Mouse (Mus musculus) retina, adult 2 months (tissue): ENCODE results near the gene Glt6d1.
A peak's percentile ranks its signal among the peaks of the same experiment; 100 is the strongest.
"Not testable (repeated sequence)": the region's sequence is repeated elsewhere in the genome, so short reads cannot be mapped to it uniquely, and the experiment has no call there.

Experiments
- DNase-seq: peaks from one replicate; pipeline ENCODE4 v3.0.0-alpha.2; 2012; ENCODE audit warnings: low read depth, low spot score

The Glt6d1 gene

DNA sequence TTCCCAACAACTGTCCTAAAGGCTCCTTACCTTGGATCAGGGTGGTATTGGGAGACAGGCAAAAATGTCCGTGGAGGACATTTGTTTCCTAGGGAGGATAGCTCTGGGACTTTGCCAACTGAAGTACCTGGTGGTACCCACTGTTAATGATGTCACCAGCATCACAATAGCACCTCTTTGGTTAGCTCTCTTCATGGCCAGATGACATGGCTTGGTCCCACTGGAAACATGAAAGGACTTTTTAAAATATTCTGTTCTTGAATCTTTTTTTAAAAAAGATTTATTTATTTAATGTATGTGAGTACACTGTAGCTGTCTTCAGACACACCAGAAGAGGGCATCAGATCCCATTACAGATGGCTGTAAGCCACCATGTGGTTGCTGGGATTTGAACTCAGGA is at the start of gene Glt6d1:
TSS of gene Glt6d1 (minus strand) at position 101 of the 400 bp plus-strand sequence.
- not testable (repeated sequence) for DNase-seq

- no peak for DNase-seq
Observed at GRCm38 (mm10) chr2:25865412-25865811, 49.8 kb upstream of the Glt6d1 start.

- no peak for DNase-seq
Observed at GRCm38 (mm10) chr2:25864230-25864629, 48.6 kb upstream of the Glt6d1 start.

DNA sequence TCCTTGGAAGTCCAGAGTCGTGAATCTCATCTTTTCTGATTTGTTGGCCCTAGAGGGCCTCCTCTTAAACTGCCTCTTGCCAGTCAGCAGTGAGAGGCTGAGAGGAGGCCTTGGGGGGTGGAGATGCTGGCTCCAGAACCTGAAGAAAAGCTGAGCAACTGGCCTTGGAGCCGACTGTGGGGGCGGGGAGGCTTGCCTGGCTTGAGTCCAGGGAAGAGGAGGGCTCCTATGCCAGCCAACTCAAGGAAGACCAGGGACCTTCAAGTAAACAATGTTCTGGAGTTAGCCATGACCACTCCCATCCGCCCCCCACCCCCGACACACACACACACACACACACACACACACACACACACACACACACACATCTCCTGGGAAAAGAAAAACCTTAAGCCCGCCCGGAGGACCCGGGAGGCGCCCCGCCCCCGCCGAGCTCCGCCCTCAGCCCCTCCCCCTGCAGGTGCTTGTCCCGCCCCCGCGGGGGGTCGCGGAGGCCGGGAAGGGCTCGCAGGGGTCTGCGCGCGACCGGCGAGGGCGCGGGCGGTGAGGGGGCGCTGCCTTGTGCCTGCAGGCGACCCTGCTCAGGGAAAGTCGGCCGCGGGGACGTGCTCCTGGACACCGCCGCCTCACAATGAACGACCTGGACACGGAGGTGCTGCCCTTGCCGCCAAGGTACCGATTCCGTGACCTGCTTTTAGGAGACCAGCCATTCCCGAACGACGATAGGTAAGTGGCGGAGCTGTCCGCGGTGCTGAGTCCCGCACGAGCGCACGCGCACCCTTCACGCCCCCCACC is 47.9 kb upstream of the Glt6d1 start, which contains the start of gene Kcnt1:
TSS of gene Kcnt1 (plus strand) at position 398 of the 795 bp plus-strand sequence.
- no peak for DNase-seq

DNA sequence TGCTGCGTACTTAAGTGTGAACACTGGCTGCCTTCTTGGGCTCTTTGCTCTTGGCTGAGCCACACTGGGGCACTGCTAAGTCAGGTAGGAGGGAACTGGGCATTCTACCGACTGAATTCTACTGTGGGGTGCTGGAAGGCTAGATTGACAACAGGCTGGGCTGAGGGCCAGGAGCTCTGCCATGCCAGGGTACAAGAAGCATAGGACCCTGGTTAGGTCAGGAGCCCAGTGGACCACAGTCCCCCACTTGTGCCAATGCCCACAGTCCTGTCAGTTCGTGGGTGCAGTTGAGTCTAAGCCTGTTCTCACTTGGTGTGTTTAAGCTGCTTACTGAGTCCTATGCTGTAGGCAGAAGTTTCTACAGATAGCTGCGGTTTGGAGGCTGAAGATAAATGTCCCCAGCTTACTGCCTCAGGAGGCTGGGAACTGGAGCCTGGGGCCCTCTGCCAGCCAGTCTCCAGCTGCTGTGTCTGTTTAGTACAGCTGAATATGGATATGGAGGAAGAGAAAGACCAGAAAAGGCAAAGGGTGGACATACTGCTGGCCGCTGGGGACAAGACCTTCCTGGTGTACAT is 47.1 kb upstream of the Glt6d1 start:
- DNase-seq: no peak

DNA sequence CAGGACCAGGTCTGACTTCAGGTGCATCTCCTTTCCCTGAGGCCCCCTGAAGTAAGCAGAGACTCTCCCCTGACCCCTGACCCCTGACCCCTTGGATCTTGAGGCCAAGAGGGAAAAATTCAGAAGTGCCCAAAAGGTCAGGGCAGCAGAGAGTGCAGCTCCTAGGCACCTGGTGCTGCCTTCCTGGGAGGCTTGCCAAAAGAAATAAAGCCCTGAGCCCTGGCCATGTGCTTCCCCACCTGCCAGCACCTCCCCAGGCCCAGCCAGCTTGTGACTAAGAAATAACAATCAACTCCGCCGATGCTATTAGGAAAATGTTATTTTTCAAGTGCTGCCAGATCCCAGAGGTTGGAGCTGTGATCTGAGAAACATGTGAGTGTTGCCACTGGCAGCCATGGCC is 46.4 kb upstream of the Glt6d1 start:
- no peak for DNase-seq

- no peak for DNase-seq
Observed at GRCm38 (mm10) chr2:25859891-25860290, 44.2 kb upstream of the Glt6d1 start.

GRCm38 (mm10) chr2:25853998-25854397 is 38.4 kb upstream of the Glt6d1 start:
- DNase-seq: no peak

DNA sequence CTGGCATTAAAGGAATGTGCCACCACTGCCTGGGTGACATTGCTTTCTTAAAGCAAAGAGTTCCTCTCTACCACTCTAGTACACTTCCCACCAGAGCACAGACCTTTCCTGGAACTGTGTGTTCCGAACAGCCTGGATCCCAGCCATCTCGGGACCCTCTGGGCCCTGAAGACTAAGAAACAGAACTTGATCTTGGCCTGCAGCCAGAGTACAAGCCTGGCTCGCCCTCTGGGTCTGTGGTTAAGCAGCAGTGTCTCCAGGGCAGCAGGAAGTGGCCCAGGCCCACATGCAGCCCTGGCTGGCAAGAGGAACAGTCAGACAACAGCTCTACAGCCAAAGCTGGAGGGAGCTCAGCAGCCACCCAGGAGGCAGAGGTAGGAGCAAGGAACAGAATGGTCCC is 37.0 kb upstream of the Glt6d1 start:
- no peak for DNase-seq

- peak; percentile 36 for DNase-seq
Observed at GRCm38 (mm10) chr2:25850330-25850729, 34.7 kb upstream of the Glt6d1 start.

DNA sequence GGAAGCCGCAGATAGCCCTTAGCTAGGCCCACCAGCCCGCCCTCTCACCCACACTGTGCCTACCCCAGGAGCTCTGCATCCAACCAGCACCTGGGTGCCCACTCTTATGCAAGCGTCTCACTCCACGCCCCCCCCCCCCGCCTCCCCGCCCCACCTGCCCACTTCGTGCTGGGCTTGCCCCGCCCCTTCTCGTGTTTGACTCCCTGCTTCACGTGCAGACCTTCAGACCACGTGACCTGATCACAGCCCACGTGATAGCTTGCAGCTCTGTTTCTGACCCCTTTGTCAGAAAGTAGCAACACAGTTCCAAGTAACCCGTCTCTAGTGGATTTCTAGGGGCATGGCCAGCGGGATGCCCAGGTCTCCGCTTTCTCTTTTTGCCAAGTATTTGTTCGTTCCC is 31.6 kb upstream of the Glt6d1 start, which contains the start of gene Sohlh1:
TSS of gene Sohlh1 (minus strand) at position 23 of the 400 bp plus-strand sequence.
- no peak for DNase-seq

- DNase-seq: no peak
Observed at GRCm38 (mm10) chr2:25846516-25846915, 30.9 kb upstream of the Glt6d1 start.

DNA sequence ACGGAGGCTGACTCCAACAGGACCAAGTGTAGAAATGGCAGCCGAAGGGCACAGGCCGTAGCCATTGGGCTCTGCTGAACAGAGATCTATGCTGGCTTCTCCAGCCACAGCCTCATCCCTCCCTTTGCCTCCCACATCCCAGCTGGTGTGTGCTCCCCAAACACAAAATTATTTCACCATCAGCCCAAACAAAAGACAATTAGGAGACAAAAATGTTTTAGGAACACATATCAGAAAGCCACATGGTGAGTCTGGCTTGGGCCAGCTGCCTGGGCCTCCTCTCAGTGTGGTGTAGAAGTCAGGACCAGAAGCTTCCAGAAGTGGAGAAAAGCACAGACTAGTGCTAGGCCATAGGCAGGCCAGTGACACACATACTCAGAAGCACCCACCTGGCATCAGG is 28.4 kb upstream of the Glt6d1 start:
- DNase-seq: no peak

DNA sequence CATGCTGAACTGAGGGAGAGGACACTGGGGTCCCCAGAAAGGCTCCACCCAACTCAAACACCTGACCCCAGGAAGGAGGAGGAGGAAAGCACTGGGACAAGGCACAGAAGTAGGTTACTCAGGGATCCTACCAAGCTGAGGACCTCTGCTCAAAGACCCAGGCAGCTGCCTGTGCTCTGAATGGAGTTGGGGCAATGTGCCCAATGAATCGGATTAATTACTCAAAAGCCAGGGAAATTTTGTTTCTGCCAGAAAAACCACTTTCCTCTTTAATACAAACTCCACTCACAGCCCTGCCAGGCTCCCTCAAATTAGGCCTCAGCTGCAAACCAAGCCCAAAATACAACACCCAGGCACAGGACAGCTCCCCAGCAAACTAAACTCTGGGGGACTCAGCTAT is 27.1 kb upstream of the Glt6d1 start:
- DNase-seq: no peak

DNA sequence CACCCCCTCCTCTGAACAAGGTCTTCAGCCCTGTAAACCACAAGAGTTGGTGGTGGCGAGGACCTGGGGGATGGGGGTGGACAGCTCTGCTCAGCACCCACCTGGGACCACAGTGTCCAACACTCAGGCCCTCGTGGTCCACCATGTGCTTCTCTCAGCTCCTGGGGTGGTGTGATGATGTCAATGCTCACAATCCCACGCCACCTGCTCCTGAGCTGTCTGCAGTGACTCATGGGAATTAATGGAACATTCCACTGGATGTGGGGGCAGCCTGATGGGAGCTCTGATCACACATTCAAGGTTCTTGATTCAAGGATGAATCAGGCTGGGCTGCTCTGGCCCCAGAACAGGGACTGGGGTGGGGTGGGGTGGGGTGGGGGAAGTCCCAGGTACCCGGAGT is 26.5 kb upstream of the Glt6d1 start:
- no peak for DNase-seq

GRCm38 (mm10) chr2:25836291-25836690 is 20.6 kb upstream of the Glt6d1 start:
- DNase-seq: peak; percentile 57

GRCm38 (mm10) chr2:25830786-25831185 is 15.1 kb upstream of the Glt6d1 start:
- no peak for DNase-seq

- no peak for DNase-seq
Observed at GRCm38 (mm10) chr2:25828344-25828947, 12.8 kb upstream of the Glt6d1 start.

DNA sequence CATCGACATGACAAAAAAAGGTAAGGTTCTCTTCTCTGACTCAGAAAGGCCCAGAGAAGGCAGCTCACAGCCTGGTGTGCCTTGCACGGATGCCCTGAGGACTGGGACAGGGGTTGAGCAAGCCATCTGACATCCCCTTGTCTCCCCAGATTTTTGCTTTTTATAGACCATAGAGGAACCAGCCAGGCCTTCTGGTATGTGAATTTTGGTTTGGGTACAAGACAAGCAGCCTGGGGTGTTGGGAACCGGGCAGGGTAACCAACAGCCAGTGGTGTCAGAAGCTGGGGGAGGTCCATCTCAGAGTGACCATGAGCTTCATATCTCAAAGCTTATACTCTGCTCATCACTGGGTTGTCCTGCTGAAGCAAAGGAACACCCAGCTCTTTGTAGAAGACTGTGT is 9.1 kb upstream of the Glt6d1 start:
- DNase-seq: no peak

- no peak for DNase-seq
Observed at GRCm38 (mm10) chr2:25822806-25823205, 7.2 kb upstream of the Glt6d1 start, which contains the start of gene Lcn9. Gene Lcn9 (plus strand): TSS chr2:25823153.

DNA sequence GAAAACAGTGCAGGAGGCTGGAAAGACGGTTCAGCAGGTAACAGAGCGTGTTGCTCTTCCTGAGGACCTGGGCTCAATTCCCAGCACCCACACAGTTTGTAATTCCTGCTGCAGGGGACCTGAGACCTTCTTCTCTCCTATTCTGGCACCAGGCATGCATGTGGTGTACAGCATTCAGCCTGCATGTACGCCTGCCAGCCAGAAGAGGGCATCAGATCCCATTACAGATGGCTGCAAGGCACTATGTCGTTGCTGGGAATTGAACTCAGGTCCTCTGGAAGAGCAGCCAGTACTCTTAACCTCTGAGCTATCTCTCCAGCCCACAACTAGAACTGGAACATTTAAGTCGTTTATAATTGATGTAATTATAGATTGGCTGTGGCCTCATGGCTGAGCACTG is 2.3 kb downstream of the Glt6d1 start:
- DNase-seq: no peak

GRCm38 (mm10) chr2:25811711-25812110 is 3.9 kb downstream of the Glt6d1 start:
- no peak for DNase-seq

DNA sequence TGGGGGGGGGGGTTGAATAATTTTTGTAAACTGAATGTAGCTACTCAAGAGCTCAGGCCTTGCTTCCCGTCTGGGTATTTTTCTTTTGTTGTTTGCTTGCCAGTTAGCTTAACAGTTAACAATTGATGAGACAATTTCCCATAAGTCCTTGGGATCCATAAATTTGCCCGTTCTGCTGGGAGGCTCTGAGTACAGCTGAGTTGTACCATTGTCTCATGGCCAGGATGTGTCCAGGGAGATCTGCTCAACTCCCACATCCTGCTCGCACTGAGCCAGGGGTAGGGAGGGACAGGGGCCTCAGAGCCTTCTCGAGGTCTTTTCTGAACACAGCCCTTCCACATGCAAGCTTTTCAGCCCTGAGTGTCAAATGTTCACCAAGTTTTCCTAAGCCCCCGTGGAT is 17.6 kb downstream of the Glt6d1 start:
- no peak for DNase-seq
